Mouse (Mus musculus): Measurements from ENCODE around the gene Gm3417.
"Not testable (repeated sequence)": the region's sequence is repeated elsewhere in the genome, so short reads cannot be mapped to it uniquely, and the experiment has no call there.

DNA sequence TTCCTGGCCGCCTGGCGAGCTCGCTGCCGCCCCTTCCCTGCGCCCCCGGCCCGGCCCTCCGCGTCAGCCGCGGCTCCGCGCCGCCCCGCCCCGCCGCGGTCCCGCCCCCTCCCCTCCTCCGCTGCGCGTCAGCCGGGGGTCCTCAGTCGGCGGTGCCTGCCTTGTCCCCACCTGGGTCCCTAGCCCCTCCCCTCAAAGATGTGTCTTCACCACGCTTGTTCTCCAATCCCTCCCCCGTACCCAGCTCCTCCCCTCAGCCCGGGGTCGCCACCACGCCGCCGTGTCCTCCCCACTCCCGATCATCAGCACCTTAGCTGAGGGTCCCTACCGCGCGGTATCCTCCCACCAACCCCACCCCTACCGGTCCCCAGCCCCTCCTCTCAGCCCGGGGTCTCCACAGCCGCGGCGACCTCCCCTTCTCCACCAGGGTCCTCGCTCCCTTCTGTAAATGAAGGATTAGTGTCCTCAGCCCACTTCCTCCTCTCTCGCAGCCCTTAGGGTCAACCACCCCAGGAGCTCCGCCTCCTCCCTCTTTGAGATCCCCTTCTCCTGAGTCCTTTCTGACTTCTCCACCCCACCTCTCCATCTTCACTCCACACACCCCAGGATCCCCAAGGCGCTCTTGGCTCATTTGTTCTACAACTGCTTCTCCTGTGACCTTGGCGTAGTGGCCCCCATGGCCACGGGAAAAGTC is 14.7 kb upstream of the Gm3417 start:
- not testable (repeated sequence) for TF ChIP-seq CTCF (IDR thresholded peaks at IDR 0.05; ENCODE audit: control insufficient read depth, insufficient read depth, insufficient replicate concordance, low read depth, low read length); POLR2A (IDR thresholded peaks at IDR 0.05; ENCODE audit: control insufficient read depth, low read depth, low read length)

Data from testis, adult 2 months (tissue).